Mouse (Mus musculus): ENCODE measurements around the gene Akap13.
"Not testable (repeated sequence)": the region's sequence is repeated elsewhere in the genome, so short reads cannot be mapped to it uniquely, and the experiment has no call there.

The Akap13 gene

GRCm38 (mm10) chr7:75715026-75715425 is 259.7 kb downstream of the Akap13 start:
- DNase-seq (ENCODE audit: low spot score in 2 of 2): no peak

GRCm38 (mm10) chr7:75715939-75716338 is 260.6 kb downstream of the Akap13 start:
- no peak for DNase-seq (ENCODE audit: low spot score in 2 of 2)

GRCm38 (mm10) chr7:75717349-75717748 is 262.0 kb downstream of the Akap13 start:
- no peak for DNase-seq (ENCODE audit: low spot score in 2 of 2)

GRCm38 (mm10) chr7:75721302-75721701 is 266.0 kb downstream of the Akap13 start:
- no peak for DNase-seq (ENCODE audit: low spot score in 2 of 2)

GRCm38 (mm10) chr7:75724012-75724411 is 268.7 kb downstream of the Akap13 start:
- DNase-seq (ENCODE audit: low spot score in 2 of 2): no peak

- no peak for DNase-seq (ENCODE audit: low spot score in 2 of 2)
Measured at GRCm38 (mm10) chr7:75725899-75726298, 270.6 kb downstream of the Akap13 start.

GRCm38 (mm10) chr7:75726867-75727266 is 271.5 kb downstream of the Akap13 start:
- DNase-seq (ENCODE audit: low spot score in 2 of 2): no peak

GRCm38 (mm10) chr7:75729652-75730051 is 274.3 kb downstream of the Akap13 start:
- DNase-seq (ENCODE audit: low spot score in 2 of 2): no peak

- no peak for DNase-seq (ENCODE audit: low spot score in 2 of 2)
Measured at GRCm38 (mm10) chr7:75730216-75730615, 274.9 kb downstream of the Akap13 start.

- no peak for DNase-seq (ENCODE audit: low spot score in 2 of 2)
Measured at GRCm38 (mm10) chr7:75731951-75732350, 276.6 kb downstream of the Akap13 start.

- DNase-seq (ENCODE audit: low spot score in 2 of 2): no peak
Measured at GRCm38 (mm10) chr7:75733166-75733565, 277.8 kb downstream of the Akap13 start.

- DNase-seq (ENCODE audit: low spot score in 2 of 2): peak; percentile 30 to 50
Measured at GRCm38 (mm10) chr7:75739075-75739725, 283.9 kb downstream of the Akap13 start.

- no peak for DNase-seq (ENCODE audit: low spot score in 2 of 2)
Measured at GRCm38 (mm10) chr7:75744528-75744927, 289.2 kb downstream of the Akap13 start.

- no peak for DNase-seq (ENCODE audit: low spot score in 2 of 2)
Measured at GRCm38 (mm10) chr7:75744978-75745638, 289.8 kb downstream of the Akap13 start.

- not testable (repeated sequence) for DNase-seq (ENCODE audit: low spot score in 2 of 2)
Measured at GRCm38 (mm10) chr7:75745969-75746368, 290.6 kb downstream of the Akap13 start.

GRCm38 (mm10) chr7:75750581-75750980 is 295.2 kb downstream of the Akap13 start:
- no peak for DNase-seq (ENCODE audit: low spot score in 2 of 2)

- DNase-seq (ENCODE audit: low spot score in 2 of 2): no peak
Measured at GRCm38 (mm10) chr7:75751161-75751803, 295.9 kb downstream of the Akap13 start.

GRCm38 (mm10) chr7:75752442-75753191 is 297.3 kb downstream of the Akap13 start:
- DNase-seq (ENCODE audit: low spot score in 2 of 2): no peak

- DNase-seq (ENCODE audit: low spot score in 2 of 2): no peak
Measured at GRCm38 (mm10) chr7:75753192-75753783, 298.0 kb downstream of the Akap13 start.

- DNase-seq (ENCODE audit: low spot score in 2 of 2): no peak
Measured at GRCm38 (mm10) chr7:75754587-75755499, 299.5 kb downstream of the Akap13 start.

Measured in right cerebral cortex, postnatal 36 days (tissue).